Mouse (Mus musculus) liver, embryonic 13.5 days (tissue): ENCODE results near the gene Cyth2. TPM values are rescaled to one million over a fixed set of nuclear protein-coding genes. Genes with fewer than 3 reads are reported as not detected.
A peak's percentile ranks its signal among the peaks of the same experiment; 100 is the strongest.

ENCODE experiments used
- ATAC-seq: fragments of 200-750 bp; cut with Nextera tagmentation; 2 replicates; pipeline ENCODE4 v1.8.0; 2017; ENCODE audit warnings: low read depth, mild to moderate bottlenecking, moderate number of reproducible peaks, moderate library complexity
- DNase-seq: peaks from one replicate; pipeline ENCODE4 v3.0.0; 2022
- H3K27ac ChIP-seq: fragments of 300-500 bp; sonication (generic); 2 replicates; pipeline ENCODE4 v1.5.1; 2015; ENCODE audit warnings: moderate library complexity, mild to moderate bottlenecking, inconsistent platforms
- H3K27me3 ChIP-seq: fragments of 300-500 bp; sonication (generic); 2 replicates; pipeline ENCODE4 v1.6.1; 2015; ENCODE audit warnings: mild to moderate bottlenecking, inconsistent platforms
- H3K36me3 ChIP-seq: fragments of 300-500 bp; sonication (generic); 2 replicates; pipeline ENCODE4 v1.6.1; 2015; ENCODE audit warnings: mild to moderate bottlenecking, inconsistent platforms
- H3K4me1 ChIP-seq: fragments of 300-500 bp; sonication (generic); replicated peaks from 2 replicates; pipeline ENCODE4 v1.6.1; 2015; ENCODE audit warnings: inconsistent platforms
- H3K4me2 ChIP-seq: fragments of 300-500 bp; sonication (generic); 2 replicates; pipeline ENCODE4 v1.6.1; 2015; ENCODE audit warnings: inconsistent platforms, mild to moderate bottlenecking, moderate library complexity
- H3K4me3 ChIP-seq: fragments of 300-500 bp; sonication (generic); replicated peaks from 2 replicates; pipeline ENCODE4 v1.5.1; 2015; ENCODE audit warnings: mild to moderate bottlenecking, inconsistent platforms
- H3K9ac ChIP-seq: fragments of 300-500 bp; sonication (generic); 2 replicates; pipeline ENCODE4 v1.6.1; 2015; ENCODE audit warnings: mild to moderate bottlenecking, inconsistent platforms
- H3K9me3 ChIP-seq: fragments of 300-500 bp; sonication (generic); replicated peaks from 2 replicates; pipeline ENCODE4 v1.6.1; 2016; ENCODE audit warnings: inconsistent platforms
- WGBS: fragments of 180-500 bp; shearing (Covaris S2); methylation state at CpG from one replicate; pipeline ENCODE4 v1.1.7; 2015; ENCODE audit not compliant: insufficient replicate concordance; 5-methylcytosine and 5-hydroxymethylcytosine counted together
- polyA plus RNA-seq: library from polyadenylated mRNA; unstranded; fragments of >200 nt; fragmentation: Nextera tagmentation; extraction: Ambion mirVana; gene quantifications from 2 replicates; pipeline ENCODE4 v1.2.1, GENCODE M21; 2015

Gene Cyth2
- polyA plus RNA-seq, 1 experiment from 2014 or later: 36.1 TPM

DNA sequence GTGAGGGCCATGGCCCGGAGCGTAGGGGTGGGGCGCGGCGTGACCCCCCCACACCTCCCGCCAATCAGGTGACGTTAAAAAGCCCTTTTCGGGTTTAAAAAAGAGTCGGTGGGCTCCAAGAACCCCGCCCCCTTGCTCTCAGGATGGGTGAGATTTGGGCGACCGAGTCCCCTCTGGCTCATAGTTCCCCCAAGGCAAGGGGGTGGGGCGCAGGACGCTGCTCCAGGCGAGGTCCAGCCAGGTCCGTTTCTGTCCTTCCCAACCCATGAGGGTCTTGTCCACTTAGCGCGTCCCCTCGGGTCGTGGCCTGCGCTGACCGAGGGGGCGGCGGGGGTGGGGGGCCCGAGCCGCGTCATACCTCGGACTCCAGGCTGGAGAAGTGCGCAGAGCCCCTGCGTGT lies 18.0 kb upstream of the Cyth2 start:
- DNase-seq: no peak
- WGBS: 11% methylated on average over 30 of the region's 30 CpGs
- Histone ChIP-seq H3K27ac (no peak overlapping the region), H3K4me3 (peak overlapping the region; percentile 43), H3K4me2 (peak overlapping the region; percentile 47), H3K27me3 (peaks cover 57% of the 10 kb centered on the region), H3K4me1 (peaks cover 36% of the 10 kb centered on the region), H3K36me3 (peaks cover 22% of the 10 kb centered on the region), H3K9ac (no peak overlapping the region), H3K9me3 (no peaks in the 10 kb centered on the region)
- no peak for ATAC-seq

DNA sequence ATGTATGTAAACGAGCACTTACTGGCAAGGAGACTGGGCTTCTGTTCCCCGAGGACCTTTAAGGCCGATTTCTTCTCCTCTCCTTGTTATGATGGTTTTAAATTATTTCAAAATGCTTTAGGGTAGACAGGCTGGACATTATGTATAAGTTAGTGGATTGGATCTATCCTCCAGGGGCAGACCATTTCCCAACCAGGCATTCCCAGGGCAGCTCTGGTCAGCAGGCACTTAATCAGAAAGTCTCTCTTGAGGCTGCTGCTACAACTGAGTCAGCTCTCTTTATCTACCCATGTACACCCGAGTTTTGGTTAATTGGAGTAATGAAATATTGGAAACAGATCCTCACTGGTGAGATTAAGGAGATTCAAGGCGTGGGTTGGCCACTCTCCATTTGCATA lies 16.7 kb upstream of the Cyth2 start:
- ATAC-seq: no peak
- Histone ChIP-seq H3K4me1 (peaks cover 36% of the 10 kb centered on the region), H3K36me3 (peaks cover 35% of the 10 kb centered on the region), H3K9ac (peak overlapping the region; percentile 77; the same call in 1 of the 2 replicates), H3K27me3 (peaks cover 51% of the 10 kb centered on the region), H3K9me3 (no peaks in the 10 kb centered on the region), H3K4me3 (peak overlapping the region; percentile 80), H3K27ac (no peak overlapping the region), H3K4me2 (peak overlapping the region; percentile 81)
- WGBS: 13% methylated on average over 5 of the region's 5 CpGs
- DNase-seq: no peak

DNA sequence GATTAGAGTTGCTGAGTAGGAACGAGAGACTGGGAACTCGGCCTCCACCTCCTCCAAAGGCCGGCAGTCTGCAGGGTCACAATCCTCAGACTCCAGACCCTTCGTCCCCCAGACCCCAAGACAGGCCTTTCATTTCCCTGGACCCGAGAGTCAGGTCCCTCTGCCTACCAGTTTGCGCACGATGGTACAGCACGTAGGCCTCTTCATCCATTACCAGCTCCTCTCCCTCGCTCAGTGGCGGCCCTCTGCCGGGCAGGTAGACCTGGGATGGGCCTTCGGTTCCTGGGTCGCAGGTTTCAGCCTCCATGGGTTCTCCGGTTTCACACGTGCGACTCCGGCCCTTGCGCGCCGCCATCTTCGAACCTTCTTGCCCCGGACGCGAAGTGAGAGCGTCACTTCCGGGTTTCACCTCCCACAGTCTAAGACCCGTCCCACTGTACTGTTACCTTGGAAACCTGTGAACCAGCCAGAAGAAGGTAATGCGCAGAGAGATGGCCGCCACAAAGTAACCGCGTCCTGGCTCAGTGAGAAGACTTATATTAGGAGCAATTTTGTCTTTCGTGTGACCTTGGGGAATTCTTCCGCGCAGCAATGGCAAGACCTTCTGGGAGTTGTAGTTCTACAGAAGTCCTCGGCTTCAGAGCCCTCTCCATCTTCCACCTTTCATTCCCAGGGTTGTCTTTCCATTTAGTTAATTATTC lies 16.2 kb upstream of the Cyth2 start, which contains the start of gene Grwd1:
Gene Grwd1 (minus strand): TSS at position 518 of the 701 bp plus-strand sequence.
- Histone ChIP-seq H3K4me2 (peak within 1 kb of the TSS; percentile 81), H3K27ac (no peak within 1 kb of the TSS), H3K9ac (peak within 1 kb of the TSS; percentile 77), H3K27me3 (peaks cover 47% of the 10 kb centered on the region), H3K4me1 (peaks cover 36% of the 10 kb centered on the region), H3K9me3 (no peaks in the 10 kb centered on the region), H3K36me3 (peaks cover 41% of the 10 kb centered on the region), H3K4me3 (peak within 1 kb of the TSS; percentile 80)
- peak; percentile 71 for DNase-seq
- ATAC-seq: peak; percentile 82
- WGBS: under 1% methylated on average over 35 of the region's 35 CpGs

DNA sequence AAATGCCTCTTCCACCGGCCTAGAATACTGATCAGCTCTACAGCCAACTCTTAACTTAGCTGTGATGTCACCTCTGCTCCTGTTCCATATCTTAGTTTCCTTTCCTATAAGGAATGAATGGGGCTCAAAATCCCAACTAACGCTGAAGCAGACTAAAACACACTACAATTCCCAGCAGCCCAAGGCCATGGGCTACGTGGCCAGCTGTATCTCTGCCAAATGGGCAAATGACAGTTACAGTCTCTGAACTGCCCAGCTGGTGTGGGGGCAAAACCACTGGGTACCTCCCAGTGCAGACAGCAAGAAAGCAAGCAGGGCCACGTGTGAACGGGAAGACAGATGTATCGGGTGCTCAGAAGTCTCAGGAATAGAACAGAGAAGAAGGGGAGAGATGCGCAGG lies 12.2 kb upstream of the Cyth2 start:
- Histone ChIP-seq H3K9me3 (no peaks in the 10 kb centered on the region), H3K4me3 (no peak overlapping the region), H3K4me1 (peaks cover 32% of the 10 kb centered on the region), H3K36me3 (peaks cover 71% of the 10 kb centered on the region), H3K4me2 (no peak overlapping the region), H3K9ac (no peak overlapping the region), H3K27ac (no peak overlapping the region), H3K27me3 (peaks cover 8% of the 10 kb centered on the region)
- 79% methylated on average over 7 of the region's 7 CpGs for WGBS
- no peak for DNase-seq
- ATAC-seq: no peak

DNA sequence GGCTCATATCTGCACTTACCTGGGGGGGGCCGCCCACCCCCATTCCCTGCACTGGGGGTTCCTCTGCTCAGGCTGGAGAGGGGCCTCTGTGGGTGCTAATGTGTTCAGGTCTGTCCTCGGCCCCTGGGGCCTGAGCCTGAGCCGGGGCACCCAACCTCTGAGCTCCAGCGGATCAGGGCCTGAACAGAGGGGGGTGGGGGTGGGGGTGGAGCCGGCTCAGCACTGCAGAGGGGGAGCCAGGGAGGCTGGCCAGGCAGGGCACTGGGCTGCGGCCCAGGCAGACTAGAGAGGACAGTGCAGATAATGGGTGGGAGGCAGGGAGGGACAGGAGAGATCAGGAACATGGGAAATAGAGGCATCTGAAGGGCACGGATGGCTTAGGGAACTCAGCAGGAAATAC lies 10.2 kb upstream of the Cyth2 start, which contains the start of gene Kcnj14:
Gene Kcnj14 (minus strand): TSS at position 185 of the 400 bp plus-strand sequence.
- DNase-seq (no peak), ATAC-seq (peak; percentile 34; the same call in 1 of the 2 replicates)
- peaks cover 18% of the 10 kb centered on the region for H3K4me1 ChIP-seq
- peaks cover 70% of the 10 kb centered on the region for H3K36me3 ChIP-seq
- no peaks in the 10 kb centered on the region for H3K9me3 ChIP-seq
- H3K27ac ChIP-seq: no peak within 1 kb of the TSS
- no peak within 1 kb of the TSS for H3K4me2 ChIP-seq
- 61% methylated on average over 7 of the region's 7 CpGs for WGBS
- H3K4me3 ChIP-seq: no peak within 1 kb of the TSS
- H3K9ac ChIP-seq: no peak within 1 kb of the TSS
- H3K27me3 ChIP-seq: 0 out of 2 replicates have a peak, but pooled peaks cover 4% of the 10 kb centered on the region

DNA sequence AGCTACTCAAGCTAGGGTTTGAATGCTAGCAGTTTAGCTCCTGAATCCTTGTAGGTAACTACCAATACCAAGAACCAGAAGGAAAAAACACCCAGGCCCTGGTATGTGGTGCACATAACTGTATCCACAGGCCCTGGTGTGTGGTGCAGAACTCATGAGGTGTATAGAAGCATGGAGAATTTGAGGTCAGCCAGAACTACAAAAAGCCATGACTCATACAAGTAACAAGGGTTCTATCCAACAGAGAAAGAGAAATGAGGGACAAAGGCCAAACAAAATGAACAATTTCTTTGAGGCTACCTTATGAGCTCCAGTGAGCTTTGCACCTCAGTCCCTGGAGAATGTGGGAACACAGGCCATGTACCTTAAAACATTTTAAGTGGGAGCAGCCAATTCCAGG lies 6.5 kb upstream of the Cyth2 start:
- H3K4me2 ChIP-seq: no peak overlapping the region
- H3K36me3 ChIP-seq: peaks cover 34% of the 10 kb centered on the region
- H3K4me1 ChIP-seq: peaks cover 12% of the 10 kb centered on the region
- 0 out of 2 replicates have a peak, but pooled peaks cover 14% of the 10 kb centered on the region for H3K27me3 ChIP-seq
- no peak overlapping the region for H3K27ac ChIP-seq
- DNase-seq: no peak
- no peak overlapping the region for H3K9ac ChIP-seq
- ATAC-seq: no peak
- no peak overlapping the region for H3K4me3 ChIP-seq
- H3K9me3 ChIP-seq: no peaks in the 10 kb centered on the region

DNA sequence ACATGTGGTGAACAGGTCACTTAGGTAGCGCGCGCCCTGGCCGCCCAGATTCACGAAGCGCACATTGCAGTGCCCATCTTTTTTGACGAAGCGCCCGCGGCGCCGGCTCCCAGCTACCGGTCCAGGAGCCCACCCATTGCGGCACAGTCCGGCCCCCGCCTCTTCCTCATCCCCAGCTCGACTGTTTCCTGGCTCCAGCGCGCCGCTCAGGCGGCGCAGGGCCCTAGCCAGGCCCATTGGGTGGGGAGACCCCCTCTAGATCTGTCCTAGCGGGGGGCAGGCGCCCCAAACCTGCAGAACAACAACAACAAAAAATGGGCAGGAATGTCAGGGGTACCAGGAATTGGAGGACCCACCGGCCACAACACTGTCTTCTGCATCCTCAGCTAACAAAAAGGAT lies 5.5 kb upstream of the Cyth2 start:
- Histone ChIP-seq H3K4me3 (0 out of 2 replicates have a peak overlapping the region, but pooled peaks have one; percentile 8), H3K36me3 (peaks cover 23% of the 10 kb centered on the region), H3K27me3 (0 out of 2 replicates have a peak, but pooled peaks cover 14% of the 10 kb centered on the region), H3K4me2 (peak overlapping the region; percentile 33; the same call in 1 of the 2 replicates), H3K4me1 (peaks cover 14% of the 10 kb centered on the region), H3K9me3 (no peaks in the 10 kb centered on the region), H3K27ac (no peak overlapping the region), H3K9ac (no peak overlapping the region)
- ATAC-seq (no peak), DNase-seq (no peak)
- WGBS: 17% methylated on average over 25 of the region's 25 CpGs

DNA sequence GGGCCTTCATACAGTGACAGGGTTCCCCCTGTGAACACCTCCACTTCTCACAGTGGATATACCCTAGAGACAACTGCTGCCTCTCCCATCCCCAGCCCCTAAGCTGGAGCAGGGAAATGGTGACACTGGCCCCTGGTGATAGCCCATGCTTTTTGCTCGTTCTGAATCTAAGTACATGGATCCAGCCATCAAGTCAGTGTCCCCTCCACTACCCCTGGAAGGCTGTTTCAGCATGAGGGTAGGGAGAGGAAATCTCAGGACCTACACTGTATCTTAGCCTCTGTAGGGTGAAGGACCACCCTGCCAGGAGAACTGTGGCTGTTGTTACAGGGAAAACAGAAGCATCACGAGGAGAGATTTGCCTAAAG lies 1.6 kb upstream of the Cyth2 start:
- Histone ChIP-seq H3K9me3 (no peaks in the 10 kb centered on the region), H3K27ac (no peak overlapping the region), H3K36me3 (peaks cover 20% of the 10 kb centered on the region), H3K4me1 (peaks cover 35% of the 10 kb centered on the region), H3K4me3 (no peak overlapping the region), H3K9ac (no peak overlapping the region), H3K27me3 (0 out of 2 replicates have a peak, but pooled peaks cover 14% of the 10 kb centered on the region), H3K4me2 (no peak overlapping the region)
- no peak for DNase-seq
- WGBS: 42% methylated on average over 2 of the region's 2 CpGs
- ATAC-seq: no peak

DNA sequence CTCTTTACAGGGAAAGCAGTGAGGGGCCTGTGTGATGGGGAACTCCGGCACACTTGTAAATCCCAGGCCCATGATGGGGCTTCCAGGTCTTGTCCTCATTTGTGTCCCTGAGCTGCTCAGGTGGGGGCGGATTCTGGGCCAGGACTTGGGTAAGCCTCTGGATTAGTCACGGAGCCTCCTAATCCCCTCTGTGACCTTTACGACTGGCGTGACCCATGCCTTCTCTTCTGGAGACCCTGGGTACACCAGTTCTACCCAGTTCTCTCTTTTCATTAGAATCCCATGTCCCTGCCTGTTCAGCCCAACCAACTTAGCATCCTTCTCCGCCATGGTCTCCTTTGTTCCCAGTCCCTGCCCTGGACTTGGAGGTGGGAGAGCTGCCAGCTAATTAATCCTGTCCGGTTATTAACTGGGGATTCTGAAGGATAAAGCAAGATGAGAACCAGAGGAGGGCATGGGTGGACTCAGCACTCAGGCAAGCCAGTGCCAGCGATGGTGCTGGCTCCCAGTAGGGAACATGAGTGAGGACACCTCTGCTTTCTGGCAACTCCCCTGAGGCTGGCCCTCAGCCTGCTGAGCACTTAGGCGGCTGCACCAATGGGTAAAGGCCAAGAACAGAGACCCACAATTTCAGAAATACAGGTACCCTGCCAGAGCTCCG lies 1.1 kb upstream of the Cyth2 start:
- Histone ChIP-seq H3K4me3 (peak overlapping the region; percentile 43; the same call in 1 of the 2 replicates), H3K4me2 (peak overlapping the region; percentile 63), H3K9ac (no peak overlapping the region), H3K27me3 (0 out of 2 replicates have a peak, but pooled peaks cover 14% of the 10 kb centered on the region), H3K36me3 (peaks cover 25% of the 10 kb centered on the region), H3K4me1 (peaks cover 35% of the 10 kb centered on the region), H3K9me3 (no peaks in the 10 kb centered on the region), H3K27ac (no peak overlapping the region)
- WGBS: 72% methylated on average over 10 of the region's 10 CpGs
- no peak for DNase-seq
- ATAC-seq: no peak

DNA sequence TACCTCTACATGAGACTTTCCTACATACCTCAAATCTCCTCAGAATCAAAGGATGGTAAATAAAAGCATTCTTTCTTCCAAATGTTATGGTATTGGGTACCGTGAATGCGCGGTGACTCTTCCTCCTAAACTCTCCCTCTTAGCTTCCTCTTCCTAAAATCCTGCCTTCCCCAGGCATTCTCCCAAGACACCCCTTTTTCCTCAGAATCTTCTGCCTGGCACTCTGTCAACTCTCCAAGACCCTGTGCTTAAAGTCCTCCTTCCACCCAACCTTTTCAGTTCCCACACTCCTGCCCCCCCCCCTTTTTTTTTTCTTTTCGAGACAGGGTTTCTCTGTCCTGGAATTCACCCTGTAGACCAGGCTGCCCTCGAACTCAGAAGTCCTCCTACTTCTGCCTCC lies 460 bp upstream of the Cyth2 start:
- no peak overlapping the region for H3K27ac ChIP-seq
- 0 out of 2 replicates have a peak, but pooled peaks cover 11% of the 10 kb centered on the region for H3K27me3 ChIP-seq
- DNase-seq (no peak), ATAC-seq (no peak)
- H3K36me3 ChIP-seq: peaks cover 31% of the 10 kb centered on the region
- peak overlapping the region; percentile 63 for H3K4me2 ChIP-seq
- H3K4me1 ChIP-seq: peaks cover 35% of the 10 kb centered on the region
- no peaks in the 10 kb centered on the region for H3K9me3 ChIP-seq
- 6% methylated on average over 5 of the region's 5 CpGs for WGBS
- peak overlapping the region; percentile 43 for H3K4me3 ChIP-seq
- no peak overlapping the region for H3K9ac ChIP-seq

DNA sequence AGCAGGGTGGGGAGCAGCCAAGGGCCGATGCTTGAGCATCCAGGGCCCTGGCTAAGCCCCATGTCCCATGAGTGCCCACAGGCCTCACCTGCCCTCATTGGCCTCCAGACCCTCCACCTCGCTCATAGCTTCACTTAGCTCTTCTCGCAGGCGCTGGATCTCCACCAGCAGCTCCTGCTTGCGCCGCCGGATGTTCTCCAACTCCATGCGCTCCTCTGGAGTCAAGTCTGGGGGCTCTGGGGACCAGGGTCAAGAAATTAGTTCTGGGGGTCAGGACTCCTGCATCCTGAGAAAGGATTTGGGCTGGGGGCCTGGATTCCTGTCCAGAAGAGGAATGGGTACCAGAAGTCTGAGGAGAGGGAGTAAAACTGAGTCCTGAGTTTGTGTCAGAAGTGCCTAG lies 1.5 kb downstream of the Cyth2 start:
- Histone ChIP-seq H3K4me1 (peaks cover 35% of the 10 kb centered on the region), H3K36me3 (peaks cover 50% of the 10 kb centered on the region), H3K4me2 (peak overlapping the region; percentile 96), H3K4me3 (peak overlapping the region; percentile 99), H3K27ac (no peak overlapping the region), H3K27me3 (no peaks in the 10 kb centered on the region), H3K9ac (peak overlapping the region; percentile 97), H3K9me3 (no peaks in the 10 kb centered on the region)
- DNase-seq (no peak), ATAC-seq (no peak)
- WGBS: 92% methylated on average over 8 of the region's 8 CpGs
